Mouse (Mus musculus): ENCODE data around the gene BC049352. TPM values are rescaled to one million over a fixed set of nuclear protein-coding genes. Genes with fewer than 3 reads are reported as not detected.
A peak's percentile ranks its signal among the peaks of the same experiment; 100 is the strongest.

Gene BC049352
- polyA plus RNA-seq, 1 experiment: not detected

- no peak for DNase-seq
- 76% methylated on average over 10 of the region's 10 CpGs for WGBS
- no peak for TF ChIP-seq POLR2A (IDR thresholded peaks at IDR 0.05; ENCODE audit: borderline replicate concordance, extremely low read depth, low read depth, low read length)
- no peak for TF ChIP-seq CTCF (IDR thresholded peaks at IDR 0.05; ENCODE audit: insufficient read depth, low read length)
- Histone ChIP-seq H3K4me3 (replicated peaks; ENCODE audit: extremely low read depth, low read depth, low read length) (no peak overlapping the region), H3K4me1 (ENCODE audit: control insufficient read depth, insufficient read depth, low read length) (no peaks in the 10 kb centered on the region)
Observed at GRCm38 (mm10) chr9:45188570-45189563, 7.1 kb downstream of the BC049352 start.

GRCm38 (mm10) chr9:45189661-45190174, 7.9 kb downstream of the BC049352 start:
- no peak for TF ChIP-seq CTCF (IDR thresholded peaks at IDR 0.05; ENCODE audit: insufficient read depth, low read length)
- no peak for TF ChIP-seq POLR2A (IDR thresholded peaks at IDR 0.05; ENCODE audit: borderline replicate concordance, extremely low read depth, low read depth, low read length)
- 74% methylated on average over 4 of the region's 4 CpGs for WGBS
- DNase-seq: no peak
- no peak overlapping the region for H3K4me3 ChIP-seq (replicated peaks; ENCODE audit: extremely low read depth, low read depth, low read length)
- H3K4me1 ChIP-seq (ENCODE audit: control insufficient read depth, insufficient read depth, low read length): no peaks in the 10 kb centered on the region

- no peak for TF ChIP-seq POLR2A (IDR thresholded peaks at IDR 0.05; ENCODE audit: borderline replicate concordance, extremely low read depth, low read depth, low read length)
- no peak for TF ChIP-seq CTCF (IDR thresholded peaks at IDR 0.05; ENCODE audit: insufficient read depth, low read length)
- no peaks in the 10 kb centered on the region for H3K4me1 ChIP-seq (ENCODE audit: control insufficient read depth, insufficient read depth, low read length)
- DNase-seq: no peak
- no peak overlapping the region for H3K4me3 ChIP-seq (replicated peaks; ENCODE audit: extremely low read depth, low read depth, low read length)
- WGBS: 67% methylated on average over 4 of the region's 4 CpGs
Observed at GRCm38 (mm10) chr9:45195468-45195867, 13.7 kb downstream of the BC049352 start.

GRCm38 (mm10) chr9:45196125-45196830, 14.5 kb downstream of the BC049352 start:
- no peak for DNase-seq
- WGBS: 75% methylated on average over 8 of the region's 8 CpGs
- Histone ChIP-seq H3K4me3 (replicated peaks; ENCODE audit: extremely low read depth, low read depth, low read length) (no peak overlapping the region), H3K4me1 (ENCODE audit: control insufficient read depth, insufficient read depth, low read length) (no peaks in the 10 kb centered on the region)
- TF ChIP-seq POLR2A (IDR thresholded peaks at IDR 0.05; ENCODE audit: borderline replicate concordance, extremely low read depth, low read depth, low read length): no peak
- no peak for TF ChIP-seq CTCF (IDR thresholded peaks at IDR 0.05; ENCODE audit: insufficient read depth, low read length)

GRCm38 (mm10) chr9:45197549-45197948, 15.7 kb downstream of the BC049352 start:
- 60% methylated on average over 5 of the region's 5 CpGs for WGBS
- Histone ChIP-seq H3K4me3 (replicated peaks; ENCODE audit: extremely low read depth, low read depth, low read length) (no peak overlapping the region), H3K4me1 (ENCODE audit: control insufficient read depth, insufficient read depth, low read length) (peaks cover 2% of the 10 kb centered on the region)
- TF ChIP-seq POLR2A (IDR thresholded peaks at IDR 0.05; ENCODE audit: borderline replicate concordance, extremely low read depth, low read depth, low read length) (no peak), CTCF (IDR thresholded peaks at IDR 0.05; ENCODE audit: insufficient read depth, low read length) (no peak)
- no peak for DNase-seq

GRCm38 (mm10) chr9:45201319-45201947, 19.6 kb downstream of the BC049352 start:
- DNase-seq: peak; percentile 61
- H3K4me1 ChIP-seq (ENCODE audit: control insufficient read depth, insufficient read depth, low read length): peaks cover 2% of the 10 kb centered on the region

GRCm38 (mm10) chr9:45202021-45202798, 20.4 kb downstream of the BC049352 start:
- Histone ChIP-seq H3K4me3 (replicated peaks; ENCODE audit: extremely low read depth, low read depth, low read length) (no peak overlapping the region), H3K4me1 (ENCODE audit: control insufficient read depth, insufficient read depth, low read length) (peaks cover 2% of the 10 kb centered on the region)
- 51% methylated on average over 9 of the region's 9 CpGs for WGBS
- no peak for DNase-seq
- TF ChIP-seq CTCF (IDR thresholded peaks at IDR 0.05; ENCODE audit: insufficient read depth, low read length) (no peak), POLR2A (IDR thresholded peaks at IDR 0.05; ENCODE audit: borderline replicate concordance, extremely low read depth, low read depth, low read length) (no peak)

More at GRCm38 (mm10) chr9:45201319-45201947, 19.6 kb downstream of the BC049352 start:
- no peak for TF ChIP-seq CTCF (IDR thresholded peaks at IDR 0.05; ENCODE audit: insufficient read depth, low read length)
- no peak for TF ChIP-seq POLR2A (IDR thresholded peaks at IDR 0.05; ENCODE audit: borderline replicate concordance, extremely low read depth, low read depth, low read length)
- H3K4me3 ChIP-seq (replicated peaks; ENCODE audit: extremely low read depth, low read depth, low read length): no peak overlapping the region
- WGBS: 42% methylated on average over 5 of the region's 5 CpGs

- peak within 1 kb of the TSS; percentile 32 for H3K4me3 ChIP-seq (replicated peaks; ENCODE audit: extremely low read depth, low read depth, low read length)
- TF ChIP-seq CTCF (IDR thresholded peaks at IDR 0.05; ENCODE audit: insufficient read depth, low read length): no peak
- TF ChIP-seq POLR2A (IDR thresholded peaks at IDR 0.05; ENCODE audit: borderline replicate concordance, extremely low read depth, low read depth, low read length): peak; percentile 29; the same call in 1 of the 2 replicates
- peak; percentile 43 for DNase-seq
- H3K4me1 ChIP-seq (ENCODE audit: control insufficient read depth, insufficient read depth, low read length): peaks cover 2% of the 10 kb centered on the region
- 51% methylated on average over 8 of the region's 8 CpGs for WGBS
Observed at GRCm38 (mm10) chr9:45203797-45204410, 22.1 kb downstream of the BC049352 start, which contains the start of gene Tmprss4. Gene Tmprss4, minus strand, starts transcription at chr9:45204092.
